Mouse (Mus musculus): ENCODE measurements around the gene Olfr1163. TPM values are rescaled to one million over a fixed set of nuclear protein-coding genes. Genes with fewer than 3 reads are reported as not detected.
"Not testable (repeated sequence)": the region's sequence is repeated elsewhere in the genome, so short reads cannot be mapped to it uniquely, and the experiment has no call there.

Olfr1163 gene
- under 1 TPM in 1 of 2 experiments, not detected in 1; 0.32 TPM for polyA plus RNA-seq (2017; shearing (Covaris generic))

- no peak for ATAC-seq
These were observed at the start of gene Olfr1163 for GRCm38 (mm10) chr2:88071730-88072129. Gene Olfr1163 (minus strand): TSS chr2:88071830.

GRCm38 (mm10) chr2:88093866-88094265 lies 22.2 kb upstream of the Olfr1163 start, which contains the start of gene Olfr1164:
Gene Olfr1164 (minus strand): TSS chr2:88093966.
- ATAC-seq = no peak

GRCm38 (mm10) chr2:88063587-88063986 lies 8.0 kb downstream of the Olfr1163 start:
- no peak for ATAC-seq

GRCm38 (mm10) chr2:88051029-88051428 lies 20.6 kb downstream of the Olfr1163 start, which contains the start of gene Olfr1162:
Gene Olfr1162 (minus strand): TSS chr2:88051129.
- no peak for ATAC-seq

GRCm38 (mm10) chr2:88037599-88037998 lies 34.0 kb downstream of the Olfr1163 start, which contains the start of gene Olfr73:
Gene Olfr73 (minus strand): TSS chr2:88037699.
- ATAC-seq = no peak

GRCm38 (mm10) chr2:88022474-88022873 lies 49.2 kb downstream of the Olfr1163 start, which contains the start of gene Olfr1161:
Gene Olfr1161 (plus strand): TSS chr2:88022774.
- not testable (repeated sequence) for ATAC-seq

Other genes with a start within 250 kb of the Olfr1163 start
- gene Olfr1148, start 241.3 kb downstream of the Olfr1163 start, polyA plus RNA-seq (2017; shearing (Covaris generic)) = not detected
- gene Olfr1150-ps1, start 227.8 kb downstream of the Olfr1163 start, polyA plus RNA-seq (2017; shearing (Covaris generic)) = not detected
- not detected for gene Olfr1151, start 216.0 kb downstream of the Olfr1163 start, polyA plus RNA-seq (2017; shearing (Covaris generic))
- gene Olfr1152, start 205.3 kb downstream of the Olfr1163 start, polyA plus RNA-seq (2017; shearing (Covaris generic)) = under 1 TPM in 1 of 2 experiments, not detected in 1; 0.08 TPM
- under 1 TPM in 1 of 2 experiments, not detected in 1; 0.34 TPM for gene Olfr1153, start 176.9 kb downstream of the Olfr1163 start, polyA plus RNA-seq (2017; shearing (Covaris generic))
- not detected for gene Olfr1154, start 166.7 kb downstream of the Olfr1163 start, polyA plus RNA-seq (2017; shearing (Covaris generic))
- not detected for gene Olfr1155, start 126.7 kb downstream of the Olfr1163 start, polyA plus RNA-seq (2017; shearing (Covaris generic))
- under 1 TPM in 1 of 2 experiments, not detected in 1; 0.13 TPM for gene Olfr1156, start 118.7 kb downstream of the Olfr1163 start, polyA plus RNA-seq (2017; shearing (Covaris generic))
- gene Olfr1157, start 103.5 kb downstream of the Olfr1163 start, polyA plus RNA-seq (2017; shearing (Covaris generic)) = under 1 TPM in 1 of 2 experiments, not detected in 1; 0.11 TPM
- gene Olfr74, start 97.2 kb downstream of the Olfr1163 start, polyA plus RNA-seq (2017; shearing (Covaris generic)) = not detected
- not detected for gene Olfr1158, start 81.7 kb downstream of the Olfr1163 start, polyA plus RNA-seq (2017; shearing (Covaris generic))
- gene Olfr1160, start 63.6 kb downstream of the Olfr1163 start, polyA plus RNA-seq (2017; shearing (Covaris generic)) = under 1 TPM in 1 of 2 experiments, not detected in 1; 0.05 TPM
- gene Olfr1161, start 49.1 kb downstream of the Olfr1163 start, polyA plus RNA-seq (2017; shearing (Covaris generic)) = not detected
- gene Olfr73, start 34.1 kb downstream of the Olfr1163 start, polyA plus RNA-seq (2017; shearing (Covaris generic)) = not detected
- under 1 TPM in 1 of 2 experiments, not detected in 1; 0.13 TPM for gene Olfr1162, start 20.7 kb downstream of the Olfr1163 start, polyA plus RNA-seq (2017; shearing (Covaris generic))
- not detected for gene Olfr1164, start 22.1 kb upstream of the Olfr1163 start, polyA plus RNA-seq (2017; shearing (Covaris generic))
- not detected for gene Olfr1166, start 56.4 kb upstream of the Olfr1163 start, polyA plus RNA-seq (2017; shearing (Covaris generic))
- not detected for gene Olfr1167, start 83.4 kb upstream of the Olfr1163 start, polyA plus RNA-seq (2017; shearing (Covaris generic))
- gene Olfr1168, start 110.0 kb upstream of the Olfr1163 start, polyA plus RNA-seq (2017; shearing (Covaris generic)) = not detected
- not detected for gene Olfr1170, start 156.5 kb upstream of the Olfr1163 start, polyA plus RNA-seq (2017; shearing (Covaris generic))
- gene Olfr1173, start 208.0 kb upstream of the Olfr1163 start, polyA plus RNA-seq (2017; shearing (Covaris generic)) = under 1 TPM in 1 of 2 experiments, not detected in 1; 0.13 TPM
- not detected for gene Olfr1174-ps, start 243.3 kb upstream of the Olfr1163 start, polyA plus RNA-seq (2017; shearing (Covaris generic))

Data from CD4-positive, CD25-positive, alpha-beta regulatory T cell, adult 4 months (primary cell).